Mouse (Mus musculus) intestine, embryonic 16.5 days (tissue): Measurements from ENCODE around the gene Parp16. TPM values are rescaled to one million over a fixed set of nuclear protein-coding genes. Genes with fewer than 3 reads are reported as not detected.

ENCODE experiments used
- ATAC-seq: fragments of 200-750 bp; cut with Nextera tagmentation; 2 replicates; pipeline ENCODE4 v1.8.0; 2017; ENCODE audit warnings: moderate TSS enrichment, moderate library complexity
- H3K27ac ChIP-seq: fragments of 300-500 bp; sonication (generic); 2 replicates; pipeline ENCODE4 v1.5.1; 2014; ENCODE audit warnings: mild to moderate bottlenecking, low read length
- H3K27me3 ChIP-seq: fragments of 300-500 bp; sonication (generic); replicated peaks from 2 replicates; pipeline ENCODE4 v1.6.1; 2014; ENCODE audit warnings: low read length, control low read depth, mixed read lengths; ENCODE audit not compliant: control insufficient read depth, insufficient read depth
- H3K36me3 ChIP-seq: fragments of 300-500 bp; sonication (generic); 2 replicates; pipeline ENCODE4 v1.6.1; 2014; ENCODE audit warnings: low read length, control low read depth; ENCODE audit not compliant: control insufficient read depth, insufficient read depth
- H3K4me1 ChIP-seq: fragments of 300-500 bp; sonication (generic); 2 replicates; pipeline ENCODE4 v1.6.1; 2014; ENCODE audit warnings: low read length, control low read depth, mixed read lengths; ENCODE audit not compliant: control insufficient read depth, insufficient read depth
- H3K4me2 ChIP-seq: fragments of 300-500 bp; sonication (generic); 2 replicates; pipeline ENCODE4 v1.6.1; 2014; ENCODE audit warnings: low read depth, low read length, control low read depth
- H3K4me3 ChIP-seq: fragments of 300-500 bp; sonication (generic); 2 replicates; pipeline ENCODE4 v1.5.1; 2014; ENCODE audit warnings: mild to moderate bottlenecking, low read length
- H3K9ac ChIP-seq: fragments of 300-500 bp; sonication (generic); 2 replicates; pipeline ENCODE4 v1.6.1; 2014; ENCODE audit warnings: low read depth, low read length
- H3K9me3 ChIP-seq: fragments of 300-500 bp; sonication (generic); 2 replicates; pipeline ENCODE4 v1.6.1; 2016; ENCODE audit warnings: low read length, control low read depth; ENCODE audit not compliant: control insufficient read depth
- whole genome bisulfite sequencing: fragments of 180-500 bp; shearing (Covaris S2); extraction: QIAGEN DNeasy Blood & Tissue Kit; methylation state at CpG from one replicate; pipeline ENCODE4 v1.1.7; 2014; 5-methylcytosine and 5-hydroxymethylcytosine counted together
- polyA plus RNA-seq: library from polyadenylated mRNA; unstranded; fragments of >200 nt; fragmentation: Nextera tagmentation; extraction: Ambion mirVana; gene quantifications from 2 replicates; pipeline ENCODE4 v1.2.1, GENCODE M21; 2015

Gene Parp16
- polyA plus RNA-seq, 1 experiment from 2014 or later: 10.8 TPM

DNA sequence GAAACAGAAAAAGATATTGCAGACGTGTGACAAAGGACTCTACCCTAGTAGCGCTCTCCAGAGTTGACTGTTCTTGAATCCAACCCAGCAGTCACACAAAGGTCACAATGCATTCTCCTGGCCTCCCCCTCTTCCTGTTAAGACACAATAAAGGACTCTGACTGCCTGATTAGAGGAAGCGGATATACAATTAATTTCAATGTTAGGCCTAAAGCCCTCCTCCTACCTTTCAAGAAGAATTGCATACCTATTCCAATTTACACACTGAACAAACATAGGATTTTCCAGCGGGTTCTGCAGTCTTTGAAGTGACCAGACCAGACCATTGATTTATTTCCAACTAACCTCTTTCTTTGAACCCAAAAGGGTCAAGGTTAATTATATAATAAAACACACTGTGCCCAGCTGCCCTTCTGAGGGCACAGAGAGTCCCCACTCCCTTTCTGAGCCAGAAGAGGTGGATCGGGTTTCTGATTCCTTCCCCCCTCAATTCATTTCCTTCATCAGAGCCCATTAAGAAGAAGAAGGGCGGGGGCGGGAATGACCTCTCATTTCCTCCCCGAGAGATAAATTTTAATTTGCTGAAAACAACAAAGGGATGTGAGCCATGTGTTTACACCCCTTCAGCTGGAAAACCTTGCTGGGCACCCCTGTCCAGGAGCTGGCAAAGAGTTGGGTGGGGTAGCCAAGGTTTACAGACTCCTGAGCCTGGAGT is 3.2 kb upstream of the Parp16 start:
- Histone ChIP-seq H3K9ac (peak overlapping the region; percentile 26; the same call in 1 of the 2 replicates), H3K4me3 (no peak overlapping the region), H3K4me1 (peaks cover 24% of the 10 kb centered on the region), H3K27me3 (no peaks in the 10 kb centered on the region), H3K27ac (peak overlapping the region; percentile 77), H3K9me3 (no peaks in the 10 kb centered on the region), H3K4me2 (0 out of 2 replicates have a peak overlapping the region, but pooled peaks have one; percentile 17), H3K36me3 (no peaks in the 10 kb centered on the region)
- WGBS: 34% methylated on average over 8 of the region's 8 CpGs
- ATAC-seq: peak; percentile 14; the same call in 1 of the 2 replicates

DNA sequence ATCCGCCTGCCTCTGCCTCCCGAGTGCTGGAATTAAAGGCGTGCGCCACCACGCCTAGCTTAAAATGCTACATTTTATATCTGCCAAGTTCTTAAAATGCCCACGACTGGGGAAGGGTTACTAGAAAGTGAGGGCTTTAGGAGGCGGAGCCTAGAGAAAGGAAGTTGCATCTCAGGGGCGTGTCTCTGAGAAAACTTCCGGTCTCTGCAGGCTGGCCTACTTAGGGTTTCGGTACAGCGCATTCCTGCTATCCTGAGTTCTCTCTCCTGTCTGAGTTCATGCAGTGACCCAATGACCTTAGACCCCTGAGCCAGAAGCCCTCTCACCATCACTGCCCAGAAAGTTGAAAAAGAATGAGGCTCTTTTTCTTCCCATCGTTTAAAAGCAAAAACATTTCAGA is 1.9 kb upstream of the Parp16 start:
- no peak overlapping the region for H3K4me2 ChIP-seq
- no peak for ATAC-seq
- no peak overlapping the region for H3K4me3 ChIP-seq
- H3K27me3 ChIP-seq: no peaks in the 10 kb centered on the region
- no peaks in the 10 kb centered on the region for H3K9me3 ChIP-seq
- no peak overlapping the region for H3K9ac ChIP-seq
- no peaks in the 10 kb centered on the region for H3K36me3 ChIP-seq
- 71% methylated on average over 12 of the region's 12 CpGs for WGBS
- peaks cover 24% of the 10 kb centered on the region for H3K4me1 ChIP-seq
- H3K27ac ChIP-seq: no peak overlapping the region

GRCm38 (mm10) chr9:65195621-65195981 is 448 bp downstream of the Parp16 start:
- ATAC-seq: peak; percentile 54
- Histone ChIP-seq H3K27ac (peak overlapping the region; percentile 82), H3K4me3 (no peak overlapping the region), H3K4me1 (peaks cover 24% of the 10 kb centered on the region), H3K4me2 (no peak overlapping the region), H3K27me3 (no peaks in the 10 kb centered on the region), H3K36me3 (no peaks in the 10 kb centered on the region), H3K9ac (peak overlapping the region; percentile 42; the same call in 1 of the 2 replicates), H3K9me3 (no peaks in the 10 kb centered on the region)
- 23% methylated on average over 8 of the region's 8 CpGs for WGBS

DNA sequence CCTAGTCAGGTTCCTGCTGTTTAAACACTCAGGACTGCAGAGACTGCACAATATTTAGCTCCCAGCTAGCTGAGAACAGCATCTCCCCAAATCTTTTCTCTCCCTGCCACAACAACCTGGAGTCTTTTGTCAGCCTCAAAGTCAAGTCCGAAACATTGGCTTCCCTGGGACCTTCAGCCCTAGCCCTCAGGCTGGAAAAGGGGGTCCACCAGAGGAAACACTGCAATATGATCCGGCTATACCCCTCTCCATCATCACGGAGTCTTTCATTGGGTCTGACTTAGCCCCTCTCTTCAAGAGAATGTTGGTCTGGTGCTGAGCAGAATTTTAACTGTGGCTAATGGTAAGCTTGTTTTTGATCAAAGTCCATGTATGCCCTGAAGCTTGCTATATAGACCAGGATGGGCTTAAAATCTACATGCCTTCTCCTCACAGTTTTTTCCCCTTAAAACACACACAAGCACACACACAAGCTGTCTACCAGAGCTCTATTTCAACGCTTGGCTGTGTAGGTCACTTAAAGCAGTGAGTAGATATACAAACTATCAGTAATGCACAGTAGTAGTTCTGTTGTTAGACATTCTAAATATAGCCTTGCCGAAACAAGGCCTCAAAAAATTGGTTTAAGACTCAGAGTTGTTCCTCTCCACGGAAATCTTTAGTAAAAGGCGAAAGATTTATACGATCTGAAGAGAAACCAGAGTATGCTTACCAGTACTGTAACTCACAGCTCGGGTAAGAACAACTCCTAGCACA is 1.0 kb downstream of the Parp16 start:
- Histone ChIP-seq H3K9me3 (no peaks in the 10 kb centered on the region), H3K4me3 (no peak overlapping the region), H3K4me1 (peaks cover 24% of the 10 kb centered on the region), H3K27me3 (no peaks in the 10 kb centered on the region), H3K27ac (peak overlapping the region; percentile 82), H3K9ac (peak overlapping the region; percentile 42), H3K4me2 (no peak overlapping the region; the same call in 1 of the 2 replicates), H3K36me3 (no peaks in the 10 kb centered on the region)
- WGBS: 5% methylated on average over 9 of the region's 9 CpGs
- peak; percentile 91 for ATAC-seq

DNA sequence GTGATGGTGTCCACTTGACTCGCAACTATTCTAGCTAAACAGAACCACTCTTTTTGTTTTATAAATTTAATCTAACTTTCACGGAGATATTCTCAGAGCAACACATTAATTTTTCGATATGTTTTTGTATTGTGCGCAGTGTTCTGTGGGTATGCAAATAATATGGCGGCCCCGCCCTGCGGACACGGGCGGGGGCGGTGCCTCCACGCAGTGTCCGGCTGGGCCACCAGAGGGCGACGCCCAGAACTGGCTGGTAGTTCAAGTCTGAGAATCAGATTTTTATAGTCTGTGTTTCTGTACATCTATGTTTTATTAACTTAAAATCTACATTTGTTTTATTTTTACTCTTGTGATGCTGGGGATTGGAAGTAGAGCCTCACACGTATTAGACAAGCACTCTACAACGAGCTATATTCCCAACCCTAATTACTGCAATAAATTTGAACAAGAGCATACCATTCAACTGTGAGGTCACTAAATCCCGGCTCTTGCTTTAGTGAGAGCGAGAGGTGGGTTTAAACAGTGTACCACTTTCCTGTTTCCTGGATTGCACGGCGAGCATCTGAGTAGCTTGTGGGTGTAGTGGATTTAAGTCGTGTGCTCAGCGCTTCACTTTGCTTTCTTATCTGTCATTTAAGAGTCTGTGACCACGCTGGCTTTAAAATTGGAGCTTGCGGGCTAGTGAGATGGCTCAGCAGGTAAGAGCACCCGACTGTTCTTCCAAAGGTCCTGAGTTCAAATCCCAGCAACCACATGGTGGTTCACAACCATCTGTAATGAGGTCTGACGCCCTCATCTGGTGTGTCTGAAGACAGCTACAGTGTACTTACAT is 1.8 kb downstream of the Parp16 start:
- H3K36me3 ChIP-seq: no peaks in the 10 kb centered on the region
- 15% methylated on average over 26 of the region's 26 CpGs for WGBS
- no peak overlapping the region for H3K4me3 ChIP-seq
- no peak overlapping the region for H3K27ac ChIP-seq
- H3K27me3 ChIP-seq: no peaks in the 10 kb centered on the region
- H3K9me3 ChIP-seq: no peaks in the 10 kb centered on the region
- H3K4me2 ChIP-seq: 0 out of 2 replicates have a peak overlapping the region, but pooled peaks have one; percentile 17
- no peak overlapping the region for H3K9ac ChIP-seq
- ATAC-seq: peak; percentile 73
- peaks cover 17% of the 10 kb centered on the region; the same call in 1 of the 2 replicates for H3K4me1 ChIP-seq

DNA sequence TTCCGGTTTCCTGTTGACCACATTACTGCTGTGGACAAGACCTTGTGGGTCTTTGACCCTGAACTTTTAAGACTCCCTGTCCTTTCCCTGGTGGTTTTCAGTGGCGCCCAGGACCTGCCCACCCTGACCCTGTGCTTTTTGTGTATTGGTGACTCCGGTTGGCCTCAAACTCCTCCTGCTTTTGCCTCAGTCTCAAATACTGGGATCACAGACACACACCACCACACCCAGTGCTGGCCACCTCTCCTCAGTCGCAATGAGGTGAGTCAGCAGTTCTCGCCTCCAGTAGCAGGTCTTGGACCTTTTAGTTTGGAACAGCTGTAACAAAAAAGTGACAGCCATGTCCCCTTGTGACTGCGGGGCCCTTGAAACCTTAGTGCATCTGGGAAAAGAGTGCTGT is 2.7 kb downstream of the Parp16 start:
- 78% methylated on average over 6 of the region's 6 CpGs for WGBS
- no peak for ATAC-seq
- no peaks in the 10 kb centered on the region for H3K36me3 ChIP-seq

GRCm38 (mm10) chr9:65199723-65200122 is 4.6 kb downstream of the Parp16 start:
- no peak for ATAC-seq
- H3K4me1 ChIP-seq: peaks cover 12% of the 10 kb centered on the region; the same call in 1 of the 2 replicates
- H3K4me2 ChIP-seq: no peak overlapping the region
- 0 out of 2 replicates have a peak overlapping the region, but pooled peaks have one; percentile 14 for H3K9ac ChIP-seq
- WGBS: 52% methylated on average over 7 of the region's 7 CpGs
- no peak overlapping the region for H3K27ac ChIP-seq
- no peaks in the 10 kb centered on the region for H3K36me3 ChIP-seq
- no peaks in the 10 kb centered on the region for H3K27me3 ChIP-seq
- no peak overlapping the region for H3K4me3 ChIP-seq
- H3K9me3 ChIP-seq: no peaks in the 10 kb centered on the region

More for the DNA sequence above, 2.7 kb downstream of the Parp16 start:
- Histone ChIP-seq H3K27me3 (no peaks in the 10 kb centered on the region), H3K4me2 (no peak overlapping the region), H3K27ac (no peak overlapping the region), H3K9me3 (no peaks in the 10 kb centered on the region), H3K4me3 (no peak overlapping the region), H3K4me1 (peaks cover 12% of the 10 kb centered on the region; the same call in 1 of the 2 replicates), H3K9ac (no peak overlapping the region)

DNA sequence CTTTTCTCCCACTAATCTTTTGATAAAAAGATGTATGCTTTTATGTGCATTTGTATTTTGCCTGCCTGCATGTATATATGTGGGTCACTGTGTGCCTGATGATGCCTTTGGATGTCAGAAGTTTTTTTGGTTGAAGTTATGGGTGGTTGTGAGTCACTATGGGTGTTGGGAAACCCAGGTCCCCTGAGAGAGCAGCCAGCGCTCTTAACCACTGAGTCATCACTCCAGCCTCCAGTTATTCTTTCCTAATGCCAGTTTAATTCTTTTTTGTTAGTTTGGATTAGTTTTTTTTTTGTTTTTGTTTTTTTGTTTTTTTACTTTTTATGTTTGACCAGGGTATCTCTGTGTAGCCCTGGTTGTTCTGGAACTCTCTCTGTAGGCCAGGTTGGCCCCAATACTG is 5.5 kb downstream of the Parp16 start:
- H3K27ac ChIP-seq: peak overlapping the region; percentile 50; the same call in 1 of the 2 replicates

DNA sequence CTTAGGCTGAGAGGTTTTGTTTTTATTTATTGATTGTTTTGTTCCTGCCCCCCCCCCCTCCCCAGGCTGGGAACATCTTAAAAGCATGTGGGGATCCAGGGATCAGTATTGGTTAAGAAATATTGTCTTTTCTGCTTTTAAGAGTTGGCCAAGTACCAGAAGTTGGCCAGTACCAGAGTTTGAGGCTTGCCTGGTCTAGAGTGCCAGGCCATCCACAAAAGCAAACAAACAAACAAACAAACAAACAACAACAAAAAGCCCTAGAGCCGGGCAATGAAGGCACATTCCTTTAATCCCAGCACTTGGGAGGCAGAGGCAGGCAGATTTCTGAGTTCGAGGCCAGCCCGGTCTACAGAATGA is 5.8 kb downstream of the Parp16 start:
- no peaks in the 10 kb centered on the region for H3K36me3 ChIP-seq
- H3K4me3 ChIP-seq: no peak overlapping the region
- no peak for ATAC-seq
- WGBS: 50% methylated on average over 3 of the region's 3 CpGs
- no peaks in the 10 kb centered on the region for H3K27me3 ChIP-seq
- no peak overlapping the region for H3K9ac ChIP-seq
- no peaks in the 10 kb centered on the region for H3K9me3 ChIP-seq
- H3K27ac ChIP-seq: peak overlapping the region; percentile 50; the same call in 1 of the 2 replicates
- H3K4me1 ChIP-seq: peaks cover 1% of the 10 kb centered on the region; the same call in 1 of the 2 replicates
- no peak overlapping the region for H3K4me2 ChIP-seq

More for the DNA sequence above, 5.5 kb downstream of the Parp16 start:
- WGBS: 68% methylated on average over 1 of the region's 1 CpGs
- H3K9ac ChIP-seq: no peak overlapping the region
- no peaks in the 10 kb centered on the region for H3K27me3 ChIP-seq
- H3K4me2 ChIP-seq: no peak overlapping the region
- no peak overlapping the region for H3K4me3 ChIP-seq
- H3K9me3 ChIP-seq: no peaks in the 10 kb centered on the region
- ATAC-seq: no peak
- peaks cover 5% of the 10 kb centered on the region; the same call in 1 of the 2 replicates for H3K4me1 ChIP-seq
- H3K36me3 ChIP-seq: no peaks in the 10 kb centered on the region
